Mouse (Mus musculus) E14TG2a.4 (cell line): ENCODE measurements at regions not wholly inside any gene's neighbourhood (a gene's known extent, or its start where the extent isn't known, plus 50 kb on each side); places are given as distances from the start of the nearest gene placed in this dataset.

Experiments
- CTCF ChIP-seq: conservative IDR thresholded peaks from 2 replicates; pipeline ENCODE4 v1.5.1; 2014; ENCODE audit warnings: low read length
- NANOG ChIP-seq: IDR thresholded peaks from 2 replicates; pipeline ENCODE4 v1.6.1; 2014; ENCODE audit warnings: borderline replicate concordance, low read length, mixed read lengths

- no peak for TF ChIP-seq CTCF
- TF ChIP-seq NANOG: no peak
Measured at GRCm38 (mm10) chr12:99039497-99040322, 119.3 kb downstream of the Ttc8 start.
